Comparison of ENCODE assay signal across 20 mouse cellular contexts in genomic region chr10:94611228-94611968, GRCm38 (mm10).
A peak's percentile ranks its signal among the peaks of the same experiment; 100 is the strongest.
DNase-seq lines count a peak whose midpoint lies in the region; ATAC-seq and TF ChIP-seq lines count a peak whose summit lies in the region.
"Had no signal": no experiment of that assay in that cellular context is flagged by ENCODE, and none has a peak within 500 bp of the region (broad histone marks: within the 10 kb centered on the region; RNA-seq: fewer than 3 reads in every experiment).

No protein-coding gene starts in this region.

- H3K27me3 ChIP-seq in forebrain, embryonic 14.5 days (replicated peaks; ENCODE audit: control insufficient read depth, insufficient read depth, low read length) = no peaks in the 10 kb centered on the region
- H3K27me3 ChIP-seq in forebrain, embryonic 10.5 days (ENCODE audit: poor library complexity, severe bottlenecking) = no peaks in the 10 kb centered on the region; the same call in 1 of the 2 replicates
- H3K27me3 ChIP-seq in midbrain, embryonic 11.5 days (ENCODE audit: control insufficient read depth, insufficient read depth, low read length) = no peaks in the 10 kb centered on the region
- H3K27me3 ChIP-seq in midbrain, embryonic 10.5 days (ENCODE audit: low read depth, poor library complexity, severe bottlenecking) = no peaks in the 10 kb centered on the region
- H3K27me3 ChIP-seq in midbrain, embryonic 16.5 days (ENCODE audit: control insufficient read depth, insufficient read depth, low read depth, low read length) = no peaks in the 10 kb centered on the region
- no peaks in the 10 kb centered on the region for H3K27me3 ChIP-seq in intestine, embryonic 16.5 days (replicated peaks; ENCODE audit: control insufficient read depth, insufficient read depth, low read length)
- H3K27me3 ChIP-seq: CH12.LX; embryonic facial prominence, embryonic 13.5 days; limb, embryonic 12.5 days; liver, embryonic 12.5 days had no signal

- H3K9me3 ChIP-seq in forebrain, embryonic 14.5 days (replicated peaks; ENCODE audit: control insufficient read depth, low read length) = no peaks in the 10 kb centered on the region
- H3K9me3 ChIP-seq in forebrain, embryonic 10.5 days = no peaks in the 10 kb centered on the region
- no peaks in the 10 kb centered on the region for H3K9me3 ChIP-seq in midbrain, embryonic 11.5 days (ENCODE audit: control insufficient read depth, low read length)
- no peaks in the 10 kb centered on the region for H3K9me3 ChIP-seq in midbrain, embryonic 10.5 days (replicated peaks)
- no peaks in the 10 kb centered on the region for H3K9me3 ChIP-seq in midbrain, embryonic 16.5 days (replicated peaks; ENCODE audit: control insufficient read depth, low read length, poor library complexity, severe bottlenecking)
- no peaks in the 10 kb centered on the region for H3K9me3 ChIP-seq in intestine, embryonic 16.5 days (ENCODE audit: control insufficient read depth, low read length)
- H3K9me3 ChIP-seq: embryonic facial prominence, embryonic 13.5 days; limb, embryonic 12.5 days; liver, embryonic 12.5 days had no signal

- no peak; the same call in 1 of the 2 replicates for ATAC-seq in forebrain, embryonic 14.5 days
- ATAC-seq in midbrain, embryonic 11.5 days (ENCODE audit: low FRiP score) = peak; percentile 39; the same call in 1 of the 2 replicates
- ATAC-seq in midbrain, embryonic 16.5 days = peak; percentile 80
- no peak for ATAC-seq in intestine, embryonic 16.5 days
- ATAC-seq: liver, embryonic 12.5 days had no signal

- no peak overlapping the region for H3K9ac ChIP-seq in forebrain, embryonic 14.5 days (ENCODE audit: low read length)
- 0 out of 2 replicates have a peak overlapping the region, but pooled peaks have one; percentile 7 for H3K9ac ChIP-seq in midbrain, embryonic 11.5 days (ENCODE audit: low read length)
- no peak overlapping the region for H3K9ac ChIP-seq in midbrain, embryonic 16.5 days (ENCODE audit: low read depth, low read length)
- H3K9ac ChIP-seq in intestine, embryonic 16.5 days (ENCODE audit: low read depth, low read length) = no peak overlapping the region
- H3K9ac ChIP-seq: embryonic facial prominence, embryonic 13.5 days; limb, embryonic 12.5 days; liver, embryonic 12.5 days had no signal

- no peaks in the 10 kb centered on the region for H3K4me1 ChIP-seq in forebrain, embryonic 14.5 days (ENCODE audit: control insufficient read depth, insufficient read depth, low read length)
- H3K4me1 ChIP-seq in forebrain, embryonic 10.5 days = 0 out of 2 replicates have a peak, but pooled peaks cover 3% of the 10 kb centered on the region
- peaks cover 7% of the 10 kb centered on the region for H3K4me1 ChIP-seq in midbrain, embryonic 11.5 days (ENCODE audit: control insufficient read depth, insufficient read depth, low read length)
- peaks cover 14% of the 10 kb centered on the region for H3K4me1 ChIP-seq in midbrain, embryonic 10.5 days
- H3K4me1 ChIP-seq in midbrain, embryonic 16.5 days (ENCODE audit: control insufficient read depth, insufficient read depth, low read length) = peaks cover 11% of the 10 kb centered on the region
- no peaks in the 10 kb centered on the region for H3K4me1 ChIP-seq in intestine, embryonic 16.5 days (ENCODE audit: control insufficient read depth, insufficient read depth, low read length)
- H3K4me1 ChIP-seq: liver, embryonic 12.5 days had no signal

- 63% methylated on average over 13 of the region's 13 CpGs for WGBS in forebrain, embryonic 14.5 days
- 72% methylated on average over 13 of the region's 13 CpGs for WGBS in forebrain, embryonic 10.5 days
- 49% methylated on average over 13 of the region's 13 CpGs for WGBS in midbrain, embryonic 11.5 days
- 65% methylated on average over 13 of the region's 13 CpGs for WGBS in midbrain, embryonic 10.5 days
- WGBS in midbrain, embryonic 16.5 days = 31% methylated on average over 13 of the region's 13 CpGs
- WGBS in intestine, embryonic 16.5 days = 64% methylated on average over 13 of the region's 13 CpGs

- H3K27ac ChIP-seq in forebrain, embryonic 14.5 days (ENCODE audit: low read depth, low read length) = no peak overlapping the region; the same call in 1 of the 2 replicates
- H3K27ac ChIP-seq in forebrain, embryonic 10.5 days = no peak overlapping the region
- peak overlapping the region; percentile 16; the same call in 1 of the 2 replicates for H3K27ac ChIP-seq in layer of hippocampus, adult 2 months
- no peak overlapping the region for H3K27ac ChIP-seq in midbrain, embryonic 11.5 days (ENCODE audit: low read depth, low read length)
- no peak overlapping the region for H3K27ac ChIP-seq in midbrain, embryonic 10.5 days (replicated peaks)
- peak overlapping the region; percentile 60 for H3K27ac ChIP-seq in midbrain, embryonic 16.5 days (ENCODE audit: low read length)
- no peak overlapping the region for H3K27ac ChIP-seq in intestine, embryonic 16.5 days (ENCODE audit: low read length)
- H3K27ac ChIP-seq: embryonic facial prominence, embryonic 13.5 days; kidney, postnatal 0 days; limb, embryonic 12.5 days; liver, embryonic 12.5 days had no signal

- H3K36me3 ChIP-seq in forebrain, embryonic 14.5 days (ENCODE audit: control insufficient read depth, insufficient read depth, low read length) = no peaks in the 10 kb centered on the region
- H3K36me3 ChIP-seq in forebrain, embryonic 10.5 days (replicated peaks) = no peaks in the 10 kb centered on the region
- H3K36me3 ChIP-seq in midbrain, embryonic 11.5 days (ENCODE audit: control insufficient read depth, insufficient read depth, low read length) = no peaks in the 10 kb centered on the region
- no peaks in the 10 kb centered on the region for H3K36me3 ChIP-seq in midbrain, embryonic 10.5 days
- no peaks in the 10 kb centered on the region for H3K36me3 ChIP-seq in midbrain, embryonic 16.5 days (ENCODE audit: control insufficient read depth, insufficient read depth, low read length)
- no peaks in the 10 kb centered on the region for H3K36me3 ChIP-seq in intestine, embryonic 16.5 days (ENCODE audit: control insufficient read depth, insufficient read depth, low read length)
- H3K36me3 ChIP-seq: embryonic facial prominence, embryonic 13.5 days; limb, embryonic 12.5 days; liver, embryonic 12.5 days had no signal

- peak; percentile 54 for DNase-seq in forebrain, embryonic 14.5 days (ENCODE audit: low spot score)
- DNase-seq in forebrain, embryonic 10.5 days (ENCODE audit: extremely low spot score, low spot score) = no peak
- DNase-seq in layer of hippocampus, adult 2 months (ENCODE audit: low spot score in 2 of 2) = no peak
- DNase-seq in layer of hippocampus, adult 9-10 months (ENCODE audit: low spot score) = no peak
- no peak for DNase-seq in midbrain, embryonic 11.5 days (ENCODE audit: low spot score, missing footprints)
- no peak for DNase-seq in midbrain, embryonic 10.5 days (ENCODE audit: low spot score)
- DNase-seq: adrenal gland, postnatal 25 days; cerebellum, adult 9-10 months; gastrocnemius, postnatal 36 days; kidney, adult 18-20 months; spleen, adult 18-20 months; thymus, postnatal 36 days had no signal

- no peak for TF ChIP-seq CTCF in layer of hippocampus, adult 2 months (conservative IDR thresholded peaks at IDR 0.05)

- no peak overlapping the region for H3K4me2 ChIP-seq in forebrain, embryonic 14.5 days (ENCODE audit: low read length)
- no peak overlapping the region for H3K4me2 ChIP-seq in midbrain, embryonic 11.5 days
- H3K4me2 ChIP-seq in midbrain, embryonic 16.5 days (ENCODE audit: low read length) = peak overlapping the region; percentile 6; the same call in 1 of the 2 replicates
- no peak overlapping the region for H3K4me2 ChIP-seq in intestine, embryonic 16.5 days (ENCODE audit: low read depth, low read length)
- H3K4me2 ChIP-seq: embryonic facial prominence, embryonic 13.5 days; limb, embryonic 12.5 days; liver, embryonic 12.5 days had no signal

- no peak overlapping the region for H3K4me3 ChIP-seq in forebrain, embryonic 14.5 days (ENCODE audit: low read depth, low read length)
- no peak overlapping the region for H3K4me3 ChIP-seq in forebrain, embryonic 10.5 days
- H3K4me3 ChIP-seq in layer of hippocampus, adult 2 months = no peak overlapping the region
- no peak overlapping the region for H3K4me3 ChIP-seq in midbrain, embryonic 11.5 days (ENCODE audit: low read depth, low read length)
- H3K4me3 ChIP-seq in midbrain, embryonic 10.5 days = no peak overlapping the region
- no peak overlapping the region for H3K4me3 ChIP-seq in midbrain, embryonic 16.5 days (ENCODE audit: low read depth, low read length)
- H3K4me3 ChIP-seq in intestine, embryonic 16.5 days (ENCODE audit: low read length) = no peak overlapping the region
- H3K4me3 ChIP-seq: embryonic facial prominence, embryonic 13.5 days; limb, embryonic 12.5 days; liver, embryonic 12.5 days; myocyte had no signal

Comparison
In these comparisons a context has a peak if more than half of its experiments do, and no peak if none do; other contexts are left out.
1. H3K27ac ChIP-seq: peak in layer of hippocampus, adult 2 months (single experiment) and midbrain, embryonic 16.5 days (single experiment); none in forebrain, embryonic 14.5 days (single experiment), forebrain, embryonic 10.5 days (single experiment), midbrain, embryonic 11.5 days (single experiment), midbrain, embryonic 10.5 days (single experiment) and intestine, embryonic 16.5 days (single experiment).
2. ATAC-seq: peak in midbrain, embryonic 11.5 days (single experiment) and midbrain, embryonic 16.5 days (single experiment); none in forebrain, embryonic 14.5 days (single experiment) and intestine, embryonic 16.5 days (single experiment).